Mouse (Mus musculus) macrophage (primary cell): ENCODE results near the gene Tomm6. TPM values are rescaled to one million over a fixed set of nuclear protein-coding genes. Genes with fewer than 3 reads are reported as not detected.

Source experiments
- H3K27ac ChIP-seq: fragments of 350-480 bp; formaldehyde crosslinking; 2 replicates; pipeline ENCODE4 v1.9.0; 2021
- H3K36me3 ChIP-seq: fragments of 350-480 bp; formaldehyde crosslinking; 2 replicates; pipeline ENCODE4 v1.9.0; 2021; ENCODE audit errors: inconsistent target
- H3K4me3 ChIP-seq: fragments of 350-480 bp; formaldehyde crosslinking; 2 replicates; pipeline ENCODE4 v1.9.0; 2021; ENCODE audit errors: inconsistent target
- H3K79me2 ChIP-seq: fragments of 350-480 bp; formaldehyde crosslinking; 2 replicates; pipeline ENCODE4 v1.9.0; 2021; ENCODE audit errors: inconsistent target
- WGBS: methylation state at CpG from one replicate; pipeline ENCODE4 v1.1.7; 2026; ENCODE audit warnings: inconsistent platforms; ENCODE audit not compliant: missing documents; 5-methylcytosine and 5-hydroxymethylcytosine counted together
- polyA plus RNA-seq: library from polyadenylated mRNA; stranded (reverse); fragments of 250-400 nt; gene quantifications from 3 replicates; pipeline ENCODE4 v1.2.4, GENCODE M21; 2018; ENCODE audit warnings: inconsistent platforms

Gene Tomm6
- polyA plus RNA-seq, 1 experiment from 2014 or later: 203 TPM

DNA sequence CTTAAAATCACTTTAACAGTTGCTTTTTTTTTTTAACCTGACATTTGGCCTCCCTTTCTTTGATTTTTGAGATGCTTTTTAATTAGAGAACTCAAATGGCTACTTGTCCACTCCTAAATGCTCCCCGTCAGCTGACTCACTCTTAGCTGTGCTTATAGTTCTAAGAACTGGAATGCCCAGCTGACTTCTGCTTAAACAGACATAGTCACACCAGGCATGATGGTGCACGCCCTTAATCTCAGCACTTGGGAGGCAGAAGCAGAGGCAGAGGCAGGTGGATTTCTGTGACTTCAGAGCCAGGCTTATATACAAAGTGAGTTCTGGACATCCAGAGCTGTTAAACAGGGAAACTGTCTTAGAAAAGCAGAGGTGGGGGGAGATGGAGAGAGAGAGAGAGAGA is 36.2 kb downstream of the Tomm6 start:
- Histone ChIP-seq H3K27ac (no peak overlapping the region), H3K36me3 (no peaks in the 10 kb centered on the region), H3K4me3 (no peak overlapping the region), H3K79me2 (no peaks in the 10 kb centered on the region)
- WGBS: 95% methylated on average over 2 of the region's 2 CpGs

DNA sequence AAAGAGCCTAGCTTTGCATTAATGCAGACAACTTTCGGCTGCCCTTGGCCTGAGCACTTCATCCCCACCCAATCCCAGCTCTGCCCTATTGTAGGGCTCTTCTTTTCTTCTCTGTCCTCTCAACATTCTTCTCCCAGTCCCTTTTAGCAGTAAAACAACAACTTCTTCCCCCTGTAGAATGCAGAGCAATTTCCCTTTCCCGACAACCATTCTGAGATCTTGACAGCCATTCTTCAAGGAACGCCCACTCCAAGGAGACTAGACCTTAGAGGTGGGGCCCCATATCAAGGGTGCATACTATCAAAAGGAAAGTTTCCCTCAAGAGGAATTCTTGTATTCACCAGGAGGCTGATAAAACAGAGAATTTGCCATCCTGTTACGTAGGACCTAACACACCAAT is 39.2 kb downstream of the Tomm6 start:
- Histone ChIP-seq H3K4me3 (no peak overlapping the region), H3K27ac (no peak overlapping the region), H3K79me2 (no peaks in the 10 kb centered on the region), H3K36me3 (no peaks in the 10 kb centered on the region)
- 85% methylated on average over 4 of the region's 4 CpGs for WGBS

DNA sequence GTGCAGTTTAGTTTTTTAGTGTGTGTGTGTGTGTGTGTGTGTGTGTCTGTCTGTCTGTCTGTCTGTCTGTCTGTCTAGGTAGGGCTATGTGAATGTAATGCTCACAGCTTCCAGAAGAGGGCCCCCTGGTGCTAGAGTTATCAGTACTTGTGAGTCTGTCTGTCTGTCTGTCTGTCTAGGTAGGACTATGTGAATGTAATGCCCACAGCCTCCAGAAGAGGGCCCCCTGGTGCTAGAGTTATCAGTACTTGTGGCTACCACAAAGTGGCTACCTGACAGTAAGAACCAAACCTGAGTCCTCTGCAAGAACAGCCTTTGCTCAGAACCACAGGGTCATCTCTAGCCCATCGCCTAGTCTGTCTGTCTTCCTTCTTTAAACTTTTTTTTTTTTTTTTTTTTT is 41.5 kb downstream of the Tomm6 start:
- no CpG with 5 or more reads among the region's 1 CpGs for WGBS
- no peaks in the 10 kb centered on the region for H3K79me2 ChIP-seq
- H3K36me3 ChIP-seq: no peaks in the 10 kb centered on the region
- no peak overlapping the region for H3K27ac ChIP-seq
- H3K4me3 ChIP-seq: no peak overlapping the region

DNA sequence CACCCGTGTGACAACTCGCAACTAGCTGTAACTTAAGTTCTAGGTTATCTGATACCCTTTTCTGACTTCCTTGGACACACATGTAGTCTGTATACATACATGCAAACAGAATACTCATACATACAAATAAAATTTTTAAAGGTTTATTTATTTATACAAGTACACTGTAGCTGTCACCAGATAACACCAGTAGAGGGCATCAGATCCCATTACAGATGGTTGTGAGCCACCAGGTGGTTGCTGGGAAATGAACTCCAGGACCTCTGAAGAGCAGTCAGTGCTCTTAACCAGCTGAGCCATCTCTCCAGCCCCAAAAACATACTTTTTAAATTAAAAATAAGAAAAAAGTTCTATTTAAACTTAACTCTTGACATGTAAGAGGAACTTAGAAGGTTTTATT is 45.2 kb downstream of the Tomm6 start:
- WGBS: 94% methylated on average over 2 of the region's 2 CpGs
- no peak overlapping the region for H3K4me3 ChIP-seq
- H3K79me2 ChIP-seq: no peaks in the 10 kb centered on the region
- H3K36me3 ChIP-seq: no peaks in the 10 kb centered on the region
- H3K27ac ChIP-seq: no peak overlapping the region

Other genes with a start within 250 kb of the Tomm6 start
- 8.5 to 16.9 TPM (median 13.1 TPM) in 3 replicates for gene Taf8, start 186.1 kb downstream of the Tomm6 start, polyA plus RNA-seq
- 18.7 to 28.7 TPM (median 28.1 TPM) in 3 replicates for gene Ccnd3, start 183.3 kb downstream of the Tomm6 start, polyA plus RNA-seq
- gene Bysl, start 76.9 kb downstream of the Tomm6 start, polyA plus RNA-seq: 4.6 to 14.0 TPM (median 5.4 TPM) in 3 replicates
- gene Med20, start 76.8 kb downstream of the Tomm6 start, polyA plus RNA-seq: 12.7 to 20.9 TPM (median 20.4 TPM) in 3 replicates
- gene Gm20517, start 76.8 kb downstream of the Tomm6 start, polyA plus RNA-seq: 1.4 to 3.8 TPM (median 1.4 TPM) in 3 replicates
- gene Usp49, start 57.7 kb downstream of the Tomm6 start, polyA plus RNA-seq: 2.3 to 3.1 TPM (median 2.7 TPM) in 3 replicates
- gene Frs3, start 644 bp upstream of the Tomm6 start, polyA plus RNA-seq: 0.65 to 1.3 TPM (median 0.73 TPM) in 3 replicates
- gene Gm21981, start 6.1 kb upstream of the Tomm6 start, polyA plus RNA-seq: 0.23 to 0.79 TPM (median 0.74 TPM) in 3 replicates
- gene Prickle4, start 6.3 kb upstream of the Tomm6 start, polyA plus RNA-seq: 0.76 to 1.3 TPM in 2 of 3 replicates, not detected in the other
- gene Pgc, start 38.5 kb upstream of the Tomm6 start, polyA plus RNA-seq: not detected in 3 replicates
- 15.5 to 41.8 TPM (median 22.8 TPM) in 3 replicates for gene Tfeb, start 48.6 kb upstream of the Tomm6 start, polyA plus RNA-seq
- gene Mdfi, start 146.3 kb upstream of the Tomm6 start, polyA plus RNA-seq: 0.22 to 0.40 TPM in 2 of 3 replicates, not detected in the other
- gene Foxp4, start 236.3 kb upstream of the Tomm6 start, polyA plus RNA-seq: 4.3 to 5.2 TPM (median 4.9 TPM) in 3 replicates